Mouse (Mus musculus) central nervous system, embryonic 11.5 days (tissue): Measurements from ENCODE around the gene Top1. TPM values are rescaled to one million over a fixed set of nuclear protein-coding genes. Genes with fewer than 3 reads are reported as not detected.

Experiments
- polyA plus RNA-seq: library from polyadenylated mRNA; depleted of rRNA; stranded (reverse); fragments of >200 nt; gene quantifications from 2 replicates; pipeline ENCODE4 v1.2.3, GENCODE M21; 2012; rRNA removed

The Top1 gene
- 84.4 and 101 TPM in 2 replicates for polyA plus RNA-seq

DNA sequence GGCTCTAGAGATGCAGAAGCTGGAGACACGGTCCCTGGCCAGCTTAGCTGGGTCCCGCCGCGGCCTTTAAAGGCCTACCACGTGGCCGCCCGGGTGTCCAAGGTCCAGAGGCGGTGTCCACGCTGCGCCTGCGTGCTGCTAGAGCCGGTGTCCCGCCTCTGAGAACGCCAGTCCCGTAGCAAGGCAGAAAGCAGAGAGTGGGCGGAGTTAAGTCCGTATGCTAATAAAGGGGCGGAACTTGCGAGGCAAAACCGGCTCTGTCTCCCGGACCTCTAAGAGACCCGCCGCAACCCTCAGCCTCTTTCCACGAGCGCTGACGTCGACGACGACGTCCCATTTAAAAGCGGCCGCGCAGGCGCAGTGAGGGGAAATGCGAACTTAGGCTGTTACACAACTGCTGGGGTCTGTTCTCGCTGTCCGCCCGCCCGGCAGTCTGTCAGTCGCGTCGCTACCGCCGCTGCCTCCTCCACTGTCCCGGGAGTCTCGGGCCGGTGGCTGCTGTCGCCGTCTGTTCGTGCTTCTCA lies at the start of gene Top1:
TSS of gene Top1 (plus strand) at position 275 of the 524 bp plus-strand sequence.

DNA sequence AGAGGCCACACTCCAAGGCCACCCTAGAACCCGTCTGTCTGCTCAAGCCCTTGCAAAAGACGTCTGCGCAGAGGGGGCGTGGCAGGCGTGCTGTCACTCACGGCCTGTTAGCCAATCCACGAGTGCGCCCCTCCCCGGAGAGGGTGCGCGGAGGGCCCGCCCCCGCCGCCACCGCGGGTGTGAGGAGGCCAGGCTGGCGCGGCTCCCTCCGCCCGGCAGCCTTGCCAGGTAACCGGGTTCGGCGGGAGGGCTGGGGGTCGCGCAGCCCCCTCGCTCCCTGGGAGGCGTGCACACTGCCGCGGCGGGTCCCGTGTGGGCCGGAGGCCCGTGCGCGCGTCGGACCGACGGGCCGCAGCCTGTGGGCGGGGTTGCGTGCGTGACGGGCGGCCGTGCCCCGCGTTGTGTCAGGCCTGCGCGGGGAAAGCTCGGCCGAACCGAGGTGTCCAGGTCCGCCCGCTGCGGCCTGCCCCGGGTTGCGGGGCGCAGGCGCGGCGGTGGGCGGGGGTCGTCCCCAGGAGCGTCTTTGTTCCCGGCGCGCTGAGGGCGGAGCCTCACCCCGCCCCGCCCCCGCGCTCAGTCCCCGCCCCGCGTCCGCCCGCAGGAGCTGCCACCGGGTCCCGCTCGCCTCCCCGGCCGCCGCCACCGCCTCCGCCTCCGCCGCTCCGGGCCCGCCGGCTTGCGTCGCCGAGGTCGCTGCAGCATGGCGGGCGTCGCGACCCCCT lies 85.6 kb downstream of the Top1 start, which contains the start of gene Plcg1:
TSS of gene Plcg1 (plus strand) at position 184 of the 722 bp plus-strand sequence.

Other genes starting within 250 kb of the Top1 start
- gene Plcg1, start 85.4 kb downstream of the Top1 start, polyA plus RNA-seq, result 137 and 142 TPM in 2 replicates
- gene Zhx3, start 227.1 kb downstream of the Top1 start, polyA plus RNA-seq, result 4.7 and 5.8 TPM in 2 replicates
- 0.71 and 0.89 TPM in 2 replicates for gene Lpin3, start 234.8 kb downstream of the Top1 start, polyA plus RNA-seq